Mouse (Mus musculus): ENCODE results near the gene Gramd4. TPM values are rescaled to one million over a fixed set of nuclear protein-coding genes. Genes with fewer than 3 reads are reported as not detected.

The Gramd4 gene
- polyA plus RNA-seq, 1 experiment from 2014 or later, result 15.2 TPM

- 0 out of 2 replicates have a peak, but pooled peaks cover 7% of the 10 kb centered on the region for H3K4me1 ChIP-seq
- no peaks in the 10 kb centered on the region for H3K27me3 ChIP-seq (replicated peaks)
- peaks cover 4% of the 10 kb centered on the region; the same call in 1 of the 2 replicates for H3K36me3 ChIP-seq
- no peaks in the 10 kb centered on the region for H3K9me3 ChIP-seq
- no peak overlapping the region for H3K27ac ChIP-seq
- no peak overlapping the region for H3K4me3 ChIP-seq (replicated peaks)
- WGBS, result 73% methylated on average over 21 of the region's 21 CpGs
- no peak for ATAC-seq (ENCODE audit: insufficient read depth, low FRiP score, low read depth)
- H3K9ac ChIP-seq, result no peak overlapping the region
- H3K4me2 ChIP-seq, result no peak overlapping the region
Measured at GRCm38 (mm10) chr15:86164718-86165345, 107.3 kb downstream of the Gramd4 start.

- WGBS, result 87% methylated on average over 24 of the region's 24 CpGs
- no peak overlapping the region for H3K4me3 ChIP-seq (replicated peaks)
- no peak overlapping the region for H3K9ac ChIP-seq
- H3K27ac ChIP-seq, result no peak overlapping the region
- H3K4me1 ChIP-seq, result 0 out of 2 replicates have a peak, but pooled peaks cover 7% of the 10 kb centered on the region
- H3K9me3 ChIP-seq, result no peaks in the 10 kb centered on the region
- H3K27me3 ChIP-seq (replicated peaks), result no peaks in the 10 kb centered on the region
- H3K36me3 ChIP-seq, result peaks cover 4% of the 10 kb centered on the region; the same call in 1 of the 2 replicates
- no peak for ATAC-seq (ENCODE audit: insufficient read depth, low FRiP score, low read depth)
- H3K4me2 ChIP-seq, result no peak overlapping the region
Measured at GRCm38 (mm10) chr15:86165811-86166590, 108.5 kb downstream of the Gramd4 start.

- ATAC-seq (ENCODE audit: insufficient read depth, low FRiP score, low read depth), result no peak
- no peaks in the 10 kb centered on the region for H3K27me3 ChIP-seq (replicated peaks)
- H3K4me3 ChIP-seq (replicated peaks), result no peak overlapping the region
- no peak overlapping the region for H3K9ac ChIP-seq
- 0 out of 2 replicates have a peak, but pooled peaks cover 7% of the 10 kb centered on the region for H3K4me1 ChIP-seq
- H3K27ac ChIP-seq, result no peak overlapping the region
- no peak overlapping the region for H3K4me2 ChIP-seq
- H3K36me3 ChIP-seq, result no peaks in the 10 kb centered on the region
- WGBS, result 88% methylated on average over 7 of the region's 7 CpGs
- no peaks in the 10 kb centered on the region for H3K9me3 ChIP-seq
Measured at GRCm38 (mm10) chr15:86167032-86167655, 109.6 kb downstream of the Gramd4 start.

- H3K9me3 ChIP-seq, result no peaks in the 10 kb centered on the region
- no peak overlapping the region for H3K9ac ChIP-seq
- 0 out of 2 replicates have a peak, but pooled peaks cover 7% of the 10 kb centered on the region for H3K4me1 ChIP-seq
- H3K4me3 ChIP-seq (replicated peaks), result no peak overlapping the region
- H3K27ac ChIP-seq, result 0 out of 2 replicates have a peak overlapping the region, but pooled peaks have one; percentile 0
- no peaks in the 10 kb centered on the region for H3K36me3 ChIP-seq
- no peak overlapping the region for H3K4me2 ChIP-seq
- ATAC-seq (ENCODE audit: insufficient read depth, low FRiP score, low read depth), result no peak
- no peaks in the 10 kb centered on the region for H3K27me3 ChIP-seq (replicated peaks)
- 69% methylated on average over 10 of the region's 10 CpGs for WGBS
Measured at GRCm38 (mm10) chr15:86167787-86168504, 110.5 kb downstream of the Gramd4 start.

GRCm38 (mm10) chr15:86168505-86168867 lies 111.0 kb downstream of the Gramd4 start:
- Histone ChIP-seq H3K4me1 (peaks cover 10% of the 10 kb centered on the region; the same call in 1 of the 2 replicates), H3K4me3 (replicated peaks) (no peak overlapping the region), H3K9ac (no peak overlapping the region), H3K9me3 (no peaks in the 10 kb centered on the region), H3K27ac (0 out of 2 replicates have a peak overlapping the region, but pooled peaks have one; percentile 0), H3K36me3 (no peaks in the 10 kb centered on the region), H3K4me2 (no peak overlapping the region), H3K27me3 (replicated peaks) (no peaks in the 10 kb centered on the region)
- WGBS, result 59% methylated on average over 7 of the region's 7 CpGs
- ATAC-seq (ENCODE audit: insufficient read depth, low FRiP score, low read depth), result no peak

GRCm38 (mm10) chr15:86168941-86169816 lies 111.7 kb downstream of the Gramd4 start:
- Histone ChIP-seq H3K4me1 (peaks cover 15% of the 10 kb centered on the region; the same call in 1 of the 2 replicates), H3K9me3 (no peaks in the 10 kb centered on the region), H3K36me3 (no peaks in the 10 kb centered on the region), H3K4me2 (no peak overlapping the region), H3K27ac (0 out of 2 replicates have a peak overlapping the region, but pooled peaks have one; percentile 18), H3K9ac (no peak overlapping the region), H3K4me3 (replicated peaks) (no peak overlapping the region), H3K27me3 (replicated peaks) (no peaks in the 10 kb centered on the region)
- no peak for ATAC-seq (ENCODE audit: insufficient read depth, low FRiP score, low read depth)
- WGBS, result 71% methylated on average over 12 of the region's 12 CpGs

GRCm38 (mm10) chr15:86169817-86170110 lies 112.3 kb downstream of the Gramd4 start:
- Histone ChIP-seq H3K27ac (peak overlapping the region; percentile 38), H3K4me1 (peaks cover 15% of the 10 kb centered on the region; the same call in 1 of the 2 replicates), H3K27me3 (replicated peaks) (no peaks in the 10 kb centered on the region), H3K9ac (no peak overlapping the region), H3K36me3 (no peaks in the 10 kb centered on the region), H3K4me2 (no peak overlapping the region), H3K4me3 (replicated peaks) (no peak overlapping the region), H3K9me3 (no peaks in the 10 kb centered on the region)
- 72% methylated on average over 4 of the region's 4 CpGs for WGBS
- ATAC-seq (ENCODE audit: insufficient read depth, low FRiP score, low read depth), result no peak

- Histone ChIP-seq H3K4me3 (replicated peaks) (no peak overlapping the region), H3K27me3 (replicated peaks) (no peaks in the 10 kb centered on the region), H3K9ac (no peak overlapping the region), H3K4me2 (no peak overlapping the region), H3K27ac (no peak overlapping the region), H3K36me3 (no peaks in the 10 kb centered on the region), H3K4me1 (peaks cover 15% of the 10 kb centered on the region; the same call in 1 of the 2 replicates), H3K9me3 (no peaks in the 10 kb centered on the region)
- WGBS, result 69% methylated on average over 12 of the region's 12 CpGs
- ATAC-seq (ENCODE audit: insufficient read depth, low FRiP score, low read depth), result no peak
Measured at GRCm38 (mm10) chr15:86171316-86171715, 113.8 kb downstream of the Gramd4 start.

- Histone ChIP-seq H3K36me3 (no peaks in the 10 kb centered on the region), H3K27me3 (replicated peaks) (no peaks in the 10 kb centered on the region), H3K4me3 (replicated peaks) (no peak overlapping the region), H3K4me2 (no peak overlapping the region), H3K9ac (no peak overlapping the region), H3K4me1 (peaks cover 15% of the 10 kb centered on the region; the same call in 1 of the 2 replicates), H3K9me3 (no peaks in the 10 kb centered on the region), H3K27ac (no peak overlapping the region)
- 43% methylated on average over 3 of the region's 3 CpGs for WGBS
- no peak for ATAC-seq (ENCODE audit: insufficient read depth, low FRiP score, low read depth)
Measured at GRCm38 (mm10) chr15:86172124-86172523, 114.6 kb downstream of the Gramd4 start.

- H3K4me1 ChIP-seq, result peaks cover 15% of the 10 kb centered on the region; the same call in 1 of the 2 replicates
- no peak overlapping the region for H3K4me2 ChIP-seq
- H3K36me3 ChIP-seq, result no peaks in the 10 kb centered on the region
- no peaks in the 10 kb centered on the region for H3K27me3 ChIP-seq (replicated peaks)
- 64% methylated on average over 6 of the region's 6 CpGs for WGBS
- no peak overlapping the region for H3K27ac ChIP-seq
- H3K9me3 ChIP-seq, result no peaks in the 10 kb centered on the region
- no peak overlapping the region for H3K9ac ChIP-seq
- no peak overlapping the region for H3K4me3 ChIP-seq (replicated peaks)
- no peak for ATAC-seq (ENCODE audit: insufficient read depth, low FRiP score, low read depth)
Measured at GRCm38 (mm10) chr15:86172526-86172925, 115.0 kb downstream of the Gramd4 start.
